Mouse (Mus musculus) heart, embryonic 10.5 days (tissue): ENCODE data around the gene Ntpcr. TPM values are rescaled to one million over a fixed set of nuclear protein-coding genes. Genes with fewer than 3 reads are reported as not detected.

Experiments used
- DNase-seq: peaks from one replicate; pipeline ENCODE4 v3.0.0-alpha.2; 2017; ENCODE audit warnings: low spot score
- H3K27ac ChIP-seq: fragments of 300-500 bp; sonication (generic); 2 replicates; pipeline ENCODE4 v1.5.1; 2016; ENCODE audit warnings: mild to moderate bottlenecking
- H3K27me3 ChIP-seq: fragments of 300-500 bp; sonication (generic); 2 replicates; pipeline ENCODE4 v1.6.1; 2016; ENCODE audit warnings: mild to moderate bottlenecking; ENCODE audit not compliant: poor library complexity, insufficient read depth, severe bottlenecking
- H3K36me3 ChIP-seq: fragments of 300-500 bp; sonication (generic); 2 replicates; pipeline ENCODE4 v1.6.1; 2016; ENCODE audit warnings: mild to moderate bottlenecking, moderate library complexity
- H3K4me1 ChIP-seq: fragments of 300-500 bp; sonication (generic); 2 replicates; pipeline ENCODE4 v1.6.1; 2016; ENCODE audit warnings: mild to moderate bottlenecking
- H3K4me3 ChIP-seq: fragments of 300-500 bp; sonication (generic); 2 replicates; pipeline ENCODE4 v1.5.1; 2016; ENCODE audit warnings: mild to moderate bottlenecking, moderate library complexity
- H3K9me3 ChIP-seq: fragments of 300-500 bp; sonication (generic); 2 replicates; pipeline ENCODE4 v1.6.1; 2016; ENCODE audit warnings: mild to moderate bottlenecking, moderate library complexity
- WGBS: fragments of 180-500 bp; shearing (Covaris S2); methylation state at CpG from one replicate; pipeline ENCODE4 v1.1.7; 2016; 5-methylcytosine and 5-hydroxymethylcytosine counted together
- polyA plus RNA-seq: library from polyadenylated mRNA; unstranded; fragments of >200 nt; fragmentation: Nextera tagmentation; extraction: Ambion mirVana; gene quantifications from 2 replicates; pipeline ENCODE4 v1.2.1, GENCODE M21; 2016

The Ntpcr gene
- polyA plus RNA-seq, 1 experiment from 2014 or later, result 26.1 TPM

DNA sequence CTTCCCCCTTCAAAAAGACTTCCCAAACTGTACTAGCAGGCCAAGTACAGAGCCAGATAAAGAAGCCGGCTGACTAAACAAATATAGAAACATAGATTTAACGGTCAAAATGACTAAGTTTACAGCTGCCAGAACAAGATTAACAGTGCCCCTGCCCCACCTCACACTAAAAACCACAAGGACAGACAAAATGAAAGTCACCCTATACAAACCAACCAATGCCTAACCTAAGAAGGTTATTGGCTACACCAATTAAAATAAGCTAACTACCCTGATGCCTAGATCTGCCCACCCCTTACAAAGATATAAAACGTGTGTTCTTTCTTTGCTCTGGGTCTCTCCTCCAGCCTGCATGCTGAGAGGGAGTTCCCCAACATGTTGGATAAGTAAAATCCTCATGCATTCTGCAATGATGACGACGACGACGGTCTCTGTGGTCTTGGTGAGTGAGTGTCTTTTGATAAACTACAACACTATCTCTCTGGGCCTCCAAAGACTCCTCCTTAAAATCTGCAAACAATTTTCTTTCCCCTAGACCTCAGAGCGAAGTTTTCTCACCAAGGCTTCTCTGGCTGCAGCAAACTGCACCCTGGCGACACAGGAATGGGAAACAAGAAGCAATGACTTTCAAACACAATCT is 63.2 kb downstream of the Ntpcr start:
- no peak for DNase-seq
- Histone ChIP-seq H3K4me3 (no peak overlapping the region), H3K36me3 (no peaks in the 10 kb centered on the region), H3K4me1 (peaks cover 26% of the 10 kb centered on the region), H3K9me3 (no peaks in the 10 kb centered on the region), H3K27ac (no peak overlapping the region), H3K27me3 (no peaks in the 10 kb centered on the region)
- WGBS, result 51% methylated on average over 9 of the region's 9 CpGs

DNA sequence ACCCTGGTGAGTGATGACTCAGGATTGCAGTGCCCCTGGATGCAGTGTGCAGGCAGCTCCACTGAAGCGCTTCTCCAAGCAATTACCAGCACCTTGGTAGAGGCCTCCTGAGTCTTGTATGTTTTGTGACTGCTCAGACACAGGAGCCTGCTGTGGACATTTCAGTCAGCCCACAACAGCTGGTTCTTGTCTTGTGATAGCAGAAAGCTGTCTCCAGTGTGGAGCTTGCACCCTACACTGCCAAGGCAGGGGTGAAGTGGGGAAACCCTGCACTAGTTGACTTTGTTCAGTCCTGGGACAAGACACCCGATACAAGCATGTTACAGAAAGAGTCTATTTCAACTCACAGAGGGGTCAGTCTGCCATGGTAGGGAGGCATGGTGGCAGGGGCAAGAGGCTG is 65.6 kb downstream of the Ntpcr start:
- peaks cover 21% of the 10 kb centered on the region for H3K4me1 ChIP-seq
- no peak overlapping the region for H3K4me3 ChIP-seq
- H3K27me3 ChIP-seq, result no peaks in the 10 kb centered on the region
- H3K36me3 ChIP-seq, result no peaks in the 10 kb centered on the region
- H3K27ac ChIP-seq, result no peak overlapping the region
- no peak for DNase-seq
- H3K9me3 ChIP-seq, result no peaks in the 10 kb centered on the region
- 74% methylated on average over 2 of the region's 2 CpGs for WGBS

DNA sequence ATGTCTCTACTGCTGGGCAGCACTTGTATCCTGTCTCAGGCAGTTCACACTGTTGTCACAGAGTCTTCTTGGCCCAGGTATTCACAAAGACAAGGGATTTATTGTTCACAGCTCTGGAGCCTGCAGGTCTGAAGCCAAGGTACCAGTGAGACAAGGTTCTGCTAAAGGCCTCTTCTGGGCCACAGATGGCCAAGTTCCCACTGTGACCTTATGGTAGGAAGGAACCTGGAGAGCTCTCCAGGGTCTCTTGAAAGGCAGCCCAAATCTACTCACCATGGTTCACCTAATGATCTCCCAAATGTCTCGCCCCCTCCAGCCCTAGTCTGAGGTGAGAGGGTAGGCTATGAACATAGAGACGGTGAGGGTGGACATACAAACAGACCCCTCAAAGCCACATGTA is 67.2 kb downstream of the Ntpcr start:
- peaks cover 10% of the 10 kb centered on the region; the same call in 1 of the 2 replicates for H3K4me1 ChIP-seq
- WGBS, result 88% methylated on average over 2 of the region's 2 CpGs

More for the DNA sequence above, 67.2 kb downstream of the Ntpcr start:
- Histone ChIP-seq H3K27me3 (no peaks in the 10 kb centered on the region), H3K4me3 (no peak overlapping the region), H3K36me3 (no peaks in the 10 kb centered on the region), H3K27ac (no peak overlapping the region), H3K9me3 (no peaks in the 10 kb centered on the region)
- no peak for DNase-seq

Other genes with a start within 250 kb of the Ntpcr start
- 24.9 and 32.6 TPM in 2 replicates for gene Sipa1l2, start 160.2 kb upstream of the Ntpcr start, polyA plus RNA-seq
- 6.3 and 7.5 TPM in 2 replicates for gene Map10, start 60.1 kb upstream of the Ntpcr start, polyA plus RNA-seq
- 0.17 and 0.44 TPM in 2 replicates for gene Pcnx2, start 168.4 kb downstream of the Ntpcr start, polyA plus RNA-seq
- gene Map3k21, start 180.5 kb downstream of the Ntpcr start, polyA plus RNA-seq, result 0.09 and 0.15 TPM in 2 replicates